Mouse (Mus musculus): ENCODE measurements at regions not wholly inside any gene's neighbourhood (a gene's known extent, or its start where the extent isn't known, plus 50 kb on each side); places are given as distances from the start of the nearest gene placed in this dataset.
A peak's percentile ranks its signal among the peaks of the same experiment; 100 is the strongest.

DNA sequence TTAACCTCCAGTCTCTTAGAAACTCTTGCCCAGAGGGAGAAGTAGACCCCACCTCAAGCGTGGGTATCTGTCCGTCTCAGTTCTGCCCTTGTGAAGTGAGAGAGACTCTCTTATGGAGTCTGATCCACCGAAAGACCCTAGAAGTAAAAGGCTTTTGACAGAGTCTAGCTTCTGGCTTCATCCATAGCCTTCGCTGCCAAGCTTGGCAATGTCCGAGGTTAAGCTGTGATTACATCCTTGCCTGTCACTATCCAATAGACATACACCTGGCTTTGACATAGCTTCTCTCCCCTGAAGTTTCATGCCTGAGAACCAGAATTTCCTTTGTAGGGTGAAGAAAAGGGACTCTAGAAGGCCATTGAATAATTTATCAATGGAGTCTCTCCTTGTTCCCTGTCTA is 230.9 kb downstream of the Wnt5a start:
- H3K4me3 ChIP-seq (ENCODE audit: low read depth, low read length) = no peak overlapping the region

GRCm38 (mm10) chr14:28740076-28740475 is 235.5 kb downstream of the Wnt5a start:
- H3K4me1 ChIP-seq (ENCODE audit: control insufficient read depth, insufficient read depth, low read length) = no peaks in the 10 kb centered on the region
- no peak overlapping the region for H3K4me3 ChIP-seq (ENCODE audit: low read depth, low read length)
- DNase-seq (ENCODE audit: low spot score) = no peak
- no peaks in the 10 kb centered on the region for H3K36me3 ChIP-seq (ENCODE audit: control insufficient read depth, insufficient read depth, low read length)
- no peak overlapping the region for H3K4me2 ChIP-seq (ENCODE audit: low read depth, severe bottlenecking)
- no peak overlapping the region for H3K9ac ChIP-seq (ENCODE audit: low read length)
- 97% methylated on average over 1 of the region's 1 CpGs for WGBS
- ATAC-seq (ENCODE audit: insufficient number of reproducible peaks, low FRiP score, low TSS enrichment, low read depth) = no peak
- H3K27me3 ChIP-seq (ENCODE audit: control insufficient read depth, insufficient read depth, low read length) = no peaks in the 10 kb centered on the region
- H3K27ac ChIP-seq (replicated peaks; ENCODE audit: low read depth, low read length) = no peak overlapping the region
- H3K9me3 ChIP-seq (ENCODE audit: control insufficient read depth, low read length) = no peaks in the 10 kb centered on the region

More for the DNA sequence above, 230.9 kb downstream of the Wnt5a start:
- Histone ChIP-seq H3K4me1 (ENCODE audit: control insufficient read depth, insufficient read depth, low read length) (no peaks in the 10 kb centered on the region), H3K36me3 (ENCODE audit: control insufficient read depth, insufficient read depth, low read length) (no peaks in the 10 kb centered on the region), H3K27ac (replicated peaks; ENCODE audit: low read depth, low read length) (no peak overlapping the region), H3K27me3 (ENCODE audit: control insufficient read depth, insufficient read depth, low read length) (no peaks in the 10 kb centered on the region), H3K9ac (ENCODE audit: low read length) (no peak overlapping the region), H3K4me2 (ENCODE audit: low read depth, severe bottlenecking) (no peak overlapping the region), H3K9me3 (ENCODE audit: control insufficient read depth, low read length) (no peaks in the 10 kb centered on the region)
- DNase-seq (ENCODE audit: low spot score) = no peak
- 91% methylated on average over 5 of the region's 5 CpGs for WGBS
- no peak for ATAC-seq (ENCODE audit: insufficient number of reproducible peaks, low FRiP score, low TSS enrichment, low read depth)

GRCm38 (mm10) chr14:28741418-28741817 is 236.9 kb downstream of the Wnt5a start:
- DNase-seq (ENCODE audit: low spot score) (no peak), ATAC-seq (ENCODE audit: insufficient number of reproducible peaks, low FRiP score, low TSS enrichment, low read depth) (no peak)
- 93% methylated on average over 2 of the region's 2 CpGs for WGBS
- Histone ChIP-seq H3K4me3 (ENCODE audit: low read depth, low read length) (no peak overlapping the region), H3K4me1 (ENCODE audit: control insufficient read depth, insufficient read depth, low read length) (no peaks in the 10 kb centered on the region), H3K9me3 (ENCODE audit: control insufficient read depth, low read length) (no peaks in the 10 kb centered on the region), H3K9ac (ENCODE audit: low read length) (no peak overlapping the region), H3K4me2 (ENCODE audit: low read depth, severe bottlenecking) (no peak overlapping the region), H3K27me3 (ENCODE audit: control insufficient read depth, insufficient read depth, low read length) (no peaks in the 10 kb centered on the region), H3K27ac (replicated peaks; ENCODE audit: low read depth, low read length) (no peak overlapping the region), H3K36me3 (ENCODE audit: control insufficient read depth, insufficient read depth, low read length) (no peaks in the 10 kb centered on the region)

- Histone ChIP-seq H3K4me1 (ENCODE audit: control insufficient read depth, insufficient read depth, low read length) (no peaks in the 10 kb centered on the region), H3K27ac (replicated peaks; ENCODE audit: low read depth, low read length) (no peak overlapping the region), H3K4me2 (ENCODE audit: low read depth, severe bottlenecking) (no peak overlapping the region), H3K9me3 (ENCODE audit: control insufficient read depth, low read length) (no peaks in the 10 kb centered on the region), H3K27me3 (ENCODE audit: control insufficient read depth, insufficient read depth, low read length) (no peaks in the 10 kb centered on the region), H3K4me3 (ENCODE audit: low read depth, low read length) (no peak overlapping the region), H3K36me3 (ENCODE audit: control insufficient read depth, insufficient read depth, low read length) (no peaks in the 10 kb centered on the region), H3K9ac (ENCODE audit: low read length) (no peak overlapping the region)
- 86% methylated on average over 4 of the region's 4 CpGs for WGBS
- no peak for DNase-seq (ENCODE audit: low spot score)
- no peak for ATAC-seq (ENCODE audit: insufficient number of reproducible peaks, low FRiP score, low TSS enrichment, low read depth)
These were observed 239.1 kb downstream of the Wnt5a start for GRCm38 (mm10) chr14:28743673-28744072.

- no peak for ATAC-seq (ENCODE audit: insufficient number of reproducible peaks, low FRiP score, low TSS enrichment, low read depth)
- DNase-seq (ENCODE audit: low spot score) = no peak
- no peak overlapping the region for H3K4me2 ChIP-seq (ENCODE audit: low read depth, severe bottlenecking)
These were observed 245.8 kb downstream of the Wnt5a start for GRCm38 (mm10) chr14:28750301-28750700.

DNA sequence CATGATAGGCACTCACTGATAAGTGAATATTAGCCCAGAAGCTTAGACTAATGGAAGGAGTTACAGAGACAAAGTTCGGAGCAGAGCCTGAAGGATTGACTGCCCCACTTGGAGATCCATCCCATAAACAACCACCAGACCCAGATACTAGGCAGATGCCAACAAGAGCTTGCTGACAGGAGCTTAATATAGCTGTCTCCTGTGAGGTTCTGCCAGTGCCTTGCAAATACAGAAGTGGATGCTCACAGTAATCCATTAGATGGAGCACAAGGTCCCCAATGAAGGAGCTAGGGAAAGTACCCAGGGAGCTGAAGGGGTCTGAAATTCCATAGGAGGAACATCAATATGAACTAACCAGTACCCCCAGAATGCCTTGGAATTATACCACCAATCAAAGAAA is 252.8 kb upstream of the Lrtm1 start:
- WGBS = 100% methylated on average over 1 of the region's 1 CpGs
- H3K4me1 ChIP-seq (ENCODE audit: control insufficient read depth, insufficient read depth, low read length) = 0 out of 2 replicates have a peak, but pooled peaks cover 2% of the 10 kb centered on the region
- H3K4me2 ChIP-seq (ENCODE audit: low read depth, severe bottlenecking) = no peak overlapping the region
- DNase-seq (ENCODE audit: low spot score) = no peak
- no peak overlapping the region for H3K4me3 ChIP-seq (ENCODE audit: low read depth, low read length)
- ATAC-seq (ENCODE audit: insufficient number of reproducible peaks, low FRiP score, low TSS enrichment, low read depth) = no peak
- no peak overlapping the region for H3K27ac ChIP-seq (replicated peaks; ENCODE audit: low read depth, low read length)
- no peaks in the 10 kb centered on the region for H3K27me3 ChIP-seq (ENCODE audit: control insufficient read depth, insufficient read depth, low read length)
- no peaks in the 10 kb centered on the region for H3K36me3 ChIP-seq (ENCODE audit: control insufficient read depth, insufficient read depth, low read length)
- H3K9me3 ChIP-seq (ENCODE audit: control insufficient read depth, low read length) = no peaks in the 10 kb centered on the region
- no peak overlapping the region for H3K9ac ChIP-seq (ENCODE audit: low read length)

More at GRCm38 (mm10) chr14:28750301-28750700, 245.8 kb downstream of the Wnt5a start:
- H3K27ac ChIP-seq (replicated peaks; ENCODE audit: low read depth, low read length) = no peak overlapping the region
- no peak overlapping the region for H3K9ac ChIP-seq (ENCODE audit: low read length)
- H3K9me3 ChIP-seq (ENCODE audit: control insufficient read depth, low read length) = no peaks in the 10 kb centered on the region
- H3K4me3 ChIP-seq (ENCODE audit: low read depth, low read length) = no peak overlapping the region
- no peaks in the 10 kb centered on the region for H3K36me3 ChIP-seq (ENCODE audit: control insufficient read depth, insufficient read depth, low read length)
- H3K4me1 ChIP-seq (ENCODE audit: control insufficient read depth, insufficient read depth, low read length) = no peaks in the 10 kb centered on the region
- WGBS = 74% methylated on average over 1 of the region's 1 CpGs
- no peaks in the 10 kb centered on the region for H3K27me3 ChIP-seq (ENCODE audit: control insufficient read depth, insufficient read depth, low read length)

DNA sequence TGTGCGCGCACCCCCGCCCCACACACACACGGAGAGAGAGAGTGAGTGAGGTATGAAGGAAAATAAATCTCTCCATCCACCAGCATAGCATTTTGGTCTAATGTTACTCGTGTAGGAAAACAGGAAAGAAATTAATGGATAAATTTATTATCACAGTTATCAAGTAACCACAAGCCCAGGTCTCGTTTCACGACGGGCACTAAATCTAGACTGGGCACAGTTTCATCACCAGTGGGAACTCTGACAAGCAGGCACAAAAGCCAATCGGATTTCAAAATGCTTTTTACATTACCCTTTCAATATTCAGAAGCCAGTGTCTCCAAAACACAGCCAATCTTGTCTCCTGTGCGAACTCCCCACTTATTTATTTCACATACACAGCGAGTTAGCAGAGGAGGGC is 244.9 kb upstream of the Lrtm1 start:
- H3K4me1 ChIP-seq (ENCODE audit: control insufficient read depth, insufficient read depth, low read length) = peaks cover 30% of the 10 kb centered on the region
- H3K4me3 ChIP-seq (ENCODE audit: low read depth, low read length) = no peak overlapping the region
- no peak overlapping the region for H3K27ac ChIP-seq (replicated peaks; ENCODE audit: low read depth, low read length)
- WGBS = 65% methylated on average over 11 of the region's 11 CpGs
- no peaks in the 10 kb centered on the region for H3K36me3 ChIP-seq (ENCODE audit: control insufficient read depth, insufficient read depth, low read length)
- H3K4me2 ChIP-seq (ENCODE audit: low read depth, severe bottlenecking) = no peak overlapping the region
- H3K27me3 ChIP-seq (ENCODE audit: control insufficient read depth, insufficient read depth, low read length) = no peaks in the 10 kb centered on the region
- DNase-seq (ENCODE audit: low spot score) = peak; percentile 27
- no peaks in the 10 kb centered on the region for H3K9me3 ChIP-seq (ENCODE audit: control insufficient read depth, low read length)
- peak; percentile 60; the same call in 1 of the 2 replicates for ATAC-seq (ENCODE audit: insufficient number of reproducible peaks, low FRiP score, low TSS enrichment, low read depth)
- H3K9ac ChIP-seq (ENCODE audit: low read length) = no peak overlapping the region

- Histone ChIP-seq H3K9ac (ENCODE audit: low read length) (no peak overlapping the region), H3K9me3 (ENCODE audit: control insufficient read depth, low read length) (no peaks in the 10 kb centered on the region), H3K27me3 (ENCODE audit: control insufficient read depth, insufficient read depth, low read length) (no peaks in the 10 kb centered on the region), H3K4me3 (ENCODE audit: low read depth, low read length) (no peak overlapping the region), H3K4me2 (ENCODE audit: low read depth, severe bottlenecking) (no peak overlapping the region), H3K27ac (replicated peaks; ENCODE audit: low read depth, low read length) (no peak overlapping the region), H3K4me1 (ENCODE audit: control insufficient read depth, insufficient read depth, low read length) (peaks cover 28% of the 10 kb centered on the region), H3K36me3 (ENCODE audit: control insufficient read depth, insufficient read depth, low read length) (no peaks in the 10 kb centered on the region)
- 11% methylated on average over 1 of the region's 1 CpGs for WGBS
- DNase-seq (ENCODE audit: low spot score) = peak; percentile 48
- ATAC-seq (ENCODE audit: insufficient number of reproducible peaks, low FRiP score, low TSS enrichment, low read depth) = no peak
These were observed 242.3 kb upstream of the Lrtm1 start for GRCm38 (mm10) chr14:28775686-28776085.

DNA sequence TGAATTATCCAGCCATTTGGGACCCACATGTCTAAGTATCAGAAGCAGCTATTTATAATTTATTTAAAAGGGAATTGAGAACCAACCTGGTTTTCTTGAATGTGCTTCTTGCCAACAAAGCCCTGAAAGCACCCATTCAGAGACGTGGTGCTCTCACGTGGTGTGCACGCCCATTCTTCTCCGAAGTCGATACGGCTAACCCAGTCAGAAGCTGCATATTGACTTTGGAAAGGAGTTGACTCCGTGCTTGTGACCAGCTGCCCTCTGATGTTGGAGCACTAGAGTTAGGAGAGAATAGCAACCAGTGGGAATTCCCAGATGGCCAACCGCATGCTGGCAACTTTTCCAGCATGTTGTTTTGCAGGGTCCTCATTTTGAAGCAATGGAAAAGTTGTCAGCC is 240.2 kb upstream of the Lrtm1 start:
- Histone ChIP-seq H3K4me2 (ENCODE audit: low read depth, severe bottlenecking) (no peak overlapping the region), H3K27me3 (ENCODE audit: control insufficient read depth, insufficient read depth, low read length) (no peaks in the 10 kb centered on the region), H3K36me3 (ENCODE audit: control insufficient read depth, insufficient read depth, low read length) (no peaks in the 10 kb centered on the region), H3K9me3 (ENCODE audit: control insufficient read depth, low read length) (no peaks in the 10 kb centered on the region), H3K4me3 (ENCODE audit: low read depth, low read length) (no peak overlapping the region), H3K4me1 (ENCODE audit: control insufficient read depth, insufficient read depth, low read length) (peaks cover 28% of the 10 kb centered on the region), H3K9ac (ENCODE audit: low read length) (no peak overlapping the region), H3K27ac (replicated peaks; ENCODE audit: low read depth, low read length) (no peak overlapping the region)
- WGBS = 91% methylated on average over 8 of the region's 8 CpGs
- ATAC-seq (ENCODE audit: insufficient number of reproducible peaks, low FRiP score, low TSS enrichment, low read depth) = no peak
- peak; percentile 20 for DNase-seq (ENCODE audit: low spot score)

All from limb, embryonic 11.5 days (tissue).